Mouse (Mus musculus) thymus, adult 18-20 months (tissue): Measurements from ENCODE around the gene 1700019D03Rik.
"Not testable (repeated sequence)": the region's sequence is repeated elsewhere in the genome, so short reads cannot be mapped to it uniquely, and the experiment has no call there.

ENCODE experiments used
- DNase-seq, 2 experiments: peaks; one replicate each; pipeline ENCODE4 v3.0.0; 2022; ENCODE audit warnings: mixed read lengths in 2 of 2

1700019D03Rik gene

DNA sequence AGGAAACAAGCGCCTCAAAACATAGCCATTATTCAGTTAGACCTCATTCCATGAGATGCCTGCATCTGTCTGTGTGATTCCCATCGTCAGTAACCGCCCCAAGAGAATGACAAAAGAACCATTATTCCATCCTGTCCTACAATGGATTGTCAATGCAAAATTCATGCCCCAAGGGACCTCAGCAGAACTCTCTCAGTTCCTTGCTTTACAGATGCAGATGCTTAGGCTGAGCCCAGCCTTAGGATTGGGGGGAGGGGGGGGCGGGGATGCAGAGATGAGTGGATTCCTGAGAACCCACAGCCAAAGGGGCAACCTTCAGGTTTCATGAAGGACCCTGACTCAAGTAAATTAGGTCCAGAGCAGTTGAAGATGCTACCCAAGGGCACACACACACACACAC, 66.4 kb downstream of the 1700019D03Rik start:
- no peak for DNase-seq

- DNase-seq = peak; percentile 5 to 9
These were observed 67.2 kb downstream of the 1700019D03Rik start for GRCm38 (mm10) chr1:52952551-52953397.

- no peak for DNase-seq
These were observed 67.8 kb downstream of the 1700019D03Rik start for GRCm38 (mm10) chr1:52952143-52952542.

DNA sequence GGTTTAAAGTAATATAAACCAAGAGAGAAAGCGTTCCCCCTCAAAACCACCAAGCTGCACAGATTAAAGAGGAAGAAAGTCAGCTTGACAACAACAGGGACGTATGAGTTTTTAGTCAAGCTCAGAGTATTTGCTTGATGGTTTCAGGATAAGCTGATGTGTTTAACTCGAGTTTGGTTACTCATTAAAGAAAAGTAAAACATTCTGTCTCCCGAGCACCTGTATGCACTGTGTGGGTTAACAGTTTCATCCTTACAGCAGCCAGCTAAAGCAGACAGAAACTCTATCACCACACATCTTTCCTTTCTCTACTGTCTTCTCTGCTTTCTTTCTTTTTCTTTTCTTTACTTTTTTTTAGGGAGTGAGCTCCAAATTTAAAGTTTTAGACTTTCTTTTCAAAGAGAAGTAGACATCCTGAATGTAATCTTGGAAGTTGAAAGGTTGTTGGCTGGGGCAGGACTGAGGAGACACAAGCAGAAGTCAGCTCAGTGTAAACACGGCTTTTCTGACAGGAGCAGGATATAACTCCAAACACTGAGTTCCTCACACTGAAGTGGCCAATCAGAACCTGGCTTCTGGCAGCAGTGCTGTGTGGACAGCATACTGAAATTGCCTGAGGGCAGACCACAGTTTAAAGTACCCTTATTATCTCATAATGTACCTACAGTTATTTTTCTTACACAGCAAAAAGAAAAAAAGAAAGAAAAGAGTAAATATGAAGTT, 68.7 kb downstream of the 1700019D03Rik start:
- DNase-seq = no peak

- no peak for DNase-seq
These were observed 72.1 kb downstream of the 1700019D03Rik start for GRCm38 (mm10) chr1:52947895-52948294.

DNA sequence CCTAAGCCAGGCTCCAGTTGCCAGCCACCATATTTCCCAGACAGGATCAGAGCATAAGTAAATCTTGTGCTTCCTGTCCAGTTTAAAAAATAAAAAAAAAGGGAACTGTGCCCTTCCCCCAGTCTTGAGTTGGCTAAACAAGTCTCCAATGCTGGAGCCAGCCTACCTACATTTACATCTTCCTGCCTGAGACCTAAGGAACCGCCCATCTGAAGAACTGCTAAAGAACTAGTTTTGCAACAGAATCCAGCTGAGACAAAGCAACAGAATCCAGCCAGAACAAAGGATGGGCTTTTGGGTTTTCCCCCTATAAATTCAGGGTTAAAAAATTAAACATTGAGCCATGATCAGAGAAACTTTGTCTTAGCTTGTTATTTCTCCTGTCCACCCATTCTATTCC, 81.0 kb downstream of the 1700019D03Rik start:
- no peak for DNase-seq

- no peak for DNase-seq
These were observed 85.5 kb downstream of the 1700019D03Rik start for GRCm38 (mm10) chr1:52934494-52934893.

GRCm38 (mm10) chr1:52924482-52924881, 95.5 kb downstream of the 1700019D03Rik start:
- DNase-seq = not testable (repeated sequence)

- DNase-seq = not testable (repeated sequence)
These were observed 101.1 kb downstream of the 1700019D03Rik start for GRCm38 (mm10) chr1:52918897-52919296.

DNA sequence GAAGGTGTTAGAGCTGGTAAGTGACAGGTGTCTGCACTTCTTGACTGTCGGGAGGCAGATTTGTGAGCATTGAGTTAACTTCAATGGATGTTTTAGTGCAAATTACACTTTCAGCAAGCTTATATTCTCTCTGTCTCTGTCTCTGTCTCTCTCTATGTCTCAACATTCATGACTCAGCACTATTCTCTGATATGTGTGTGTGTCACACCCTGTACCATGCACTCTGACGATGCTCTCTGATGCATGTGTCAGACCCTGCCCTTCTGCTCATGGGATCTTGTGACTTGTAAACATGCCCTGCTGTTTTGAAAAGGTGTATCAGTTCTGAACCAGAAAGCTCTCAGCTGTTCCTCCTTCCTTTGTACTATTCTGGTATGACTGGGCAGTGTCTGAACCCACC, 103.3 kb downstream of the 1700019D03Rik start:
- no peak for DNase-seq

DNA sequence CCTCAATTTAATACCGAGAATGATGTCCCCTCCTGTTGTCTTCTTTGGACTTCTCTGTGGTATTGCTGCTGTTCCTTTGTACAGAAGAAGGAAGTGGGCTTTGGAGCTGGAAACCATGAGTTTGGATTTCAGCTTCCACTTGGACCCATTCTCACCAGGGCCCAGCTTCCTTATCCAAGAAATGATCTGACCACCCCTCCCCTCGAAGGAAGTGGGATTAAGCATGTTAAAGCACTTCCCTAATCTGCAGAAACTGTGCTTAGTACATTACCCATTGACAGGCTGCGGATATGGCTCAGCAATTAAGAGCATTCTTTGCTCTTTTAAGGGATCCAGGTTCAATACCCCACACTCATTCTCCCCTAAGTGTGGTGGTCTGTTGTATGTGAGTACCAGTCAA, 110.2 kb downstream of the 1700019D03Rik start:
- DNase-seq = no peak

DNA sequence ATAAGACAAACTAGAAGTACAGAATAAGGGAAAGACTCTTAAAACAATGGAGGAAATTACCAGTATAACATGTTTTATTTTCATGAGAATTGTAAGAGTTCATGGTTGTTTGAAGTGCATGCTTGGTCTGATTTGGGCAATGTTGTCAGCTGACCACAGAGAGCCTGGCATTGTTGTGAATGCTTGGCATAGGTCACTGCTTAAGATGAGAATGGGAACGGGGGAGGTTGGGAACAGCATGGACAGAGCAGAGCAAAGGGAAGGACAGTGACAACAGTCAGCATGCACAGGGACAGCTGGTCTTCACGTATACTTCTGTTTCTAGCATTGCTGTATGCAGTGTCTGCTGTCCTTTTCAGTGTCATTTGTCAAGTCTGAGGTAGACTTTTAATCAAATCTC, 135.8 kb downstream of the 1700019D03Rik start:
- DNase-seq = no peak
